Mouse (Mus musculus) lung, postnatal 0 days (tissue): Measurements from ENCODE around the gene Gsto2. TPM values are rescaled to one million over a fixed set of nuclear protein-coding genes. Genes with fewer than 3 reads are reported as not detected.

Experiments used
- ATAC-seq: fragments of 200-750 bp; cut with Nextera tagmentation; 2 replicates; pipeline ENCODE4 v1.8.0; 2017; ENCODE audit warnings: moderate library complexity
- DNase-seq: peaks from one replicate; pipeline ENCODE4 v3.0.0-alpha.2; 2016; ENCODE audit warnings: low spot score
- H3K27ac ChIP-seq: fragments of 300-500 bp; sonication (generic); 2 replicates; pipeline ENCODE4 v1.5.1; 2014; ENCODE audit warnings: antibody characterized with exemption, mild to moderate bottlenecking, low read length, mixed read lengths
- H3K27me3 ChIP-seq: fragments of 300-500 bp; sonication (generic); replicated peaks from 2 replicates; pipeline ENCODE4 v1.6.1; 2014; ENCODE audit warnings: low read length, mixed read lengths; ENCODE audit not compliant: insufficient read depth
- H3K36me3 ChIP-seq: fragments of 300-500 bp; sonication (generic); 2 replicates; pipeline ENCODE4 v1.6.1; 2014; ENCODE audit warnings: low read length, mixed read lengths; ENCODE audit not compliant: insufficient read depth
- H3K4me1 ChIP-seq: fragments of 300-500 bp; sonication (generic); 2 replicates; pipeline ENCODE4 v1.6.1; 2014; ENCODE audit warnings: antibody characterized with exemption, low read depth, low read length, mixed read lengths; ENCODE audit not compliant: insufficient read depth
- H3K4me2 ChIP-seq: fragments of 300-500 bp; sonication (generic); replicated peaks from 2 replicates; pipeline ENCODE4 v1.6.1; 2014; ENCODE audit warnings: low read depth, mild to moderate bottlenecking, low read length, moderate library complexity, mixed read lengths
- H3K4me3 ChIP-seq: fragments of 300-500 bp; sonication (generic); 2 replicates; pipeline ENCODE4 v1.5.1; 2014; ENCODE audit warnings: low read depth, low read length
- H3K9ac ChIP-seq: fragments of 300-500 bp; sonication (generic); replicated peaks from 2 replicates; pipeline ENCODE4 v1.6.1; 2014; ENCODE audit warnings: low read depth, mild to moderate bottlenecking
- H3K9me3 ChIP-seq: fragments of 300-500 bp; sonication (generic); 2 replicates; pipeline ENCODE4 v1.6.1; 2016; ENCODE audit warnings: low read length, mixed read lengths
- CTCF ChIP-seq: IDR thresholded peaks from 2 replicates; pipeline ENCODE4 v1.5.1; 2016; ENCODE audit warnings: antibody characterized with exemption, mild to moderate bottlenecking
- EP300 ChIP-seq: IDR thresholded peaks from 2 replicates; pipeline ENCODE4 v1.6.1; 2016; ENCODE audit warnings: antibody characterized with exemption, mild to moderate bottlenecking, control low read depth
- WGBS: fragments of 180-500 bp; shearing (Covaris S2); extraction: QIAGEN DNeasy Blood & Tissue Kit; methylation state at CpG from one replicate; pipeline ENCODE4 v1.1.7; 2014; 5-methylcytosine and 5-hydroxymethylcytosine counted together
- microRNA-seq: library from miRNA; unstranded; fragments of <30 nt; microRNA quantifications from one replicate; pipeline ENCODE4, GENCODE M21; 2016
- polyA plus RNA-seq: library from polyadenylated mRNA; unstranded; fragments of >200 nt; fragmentation: Nextera tagmentation; extraction: Ambion mirVana; gene quantifications from 2 replicates; pipeline ENCODE4 v1.2.1, GENCODE M21; 2015

Gsto2 gene
- polyA plus RNA-seq, 1 experiment from 2014 or later: 2.1 TPM

DNA sequence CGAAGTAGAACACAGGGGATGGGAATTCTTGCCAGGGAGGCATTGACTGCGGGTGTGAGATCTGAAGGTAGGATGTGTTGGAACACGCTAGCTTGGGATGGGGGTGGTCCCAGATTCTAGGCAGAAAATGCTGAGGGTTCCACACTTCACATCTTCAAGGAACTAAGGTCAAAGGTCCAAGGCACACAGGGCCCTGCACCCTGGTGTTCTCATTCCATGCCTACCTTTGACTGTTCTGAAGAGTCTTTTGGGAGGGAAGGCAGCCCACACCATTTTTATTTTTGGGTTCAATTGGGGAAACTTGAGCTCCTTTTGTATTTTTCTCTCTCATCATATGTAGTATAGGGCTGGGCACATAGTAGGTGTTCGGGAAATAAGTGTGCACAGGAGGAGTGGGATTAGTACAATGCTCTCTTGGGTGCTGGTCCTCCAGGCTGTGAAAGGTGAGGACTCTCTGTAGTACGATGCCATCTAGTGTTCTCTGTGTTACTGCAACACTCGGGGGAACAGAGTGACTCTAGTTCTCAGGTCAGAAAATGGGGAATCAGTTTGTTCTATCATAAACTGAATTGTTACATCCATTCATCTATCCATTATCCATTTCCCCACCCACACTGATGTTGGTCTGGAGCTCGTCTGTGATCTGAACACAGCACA is 66.8 kb downstream of the Gsto2 start:
- Histone ChIP-seq H3K4me1 (no peaks in the 10 kb centered on the region; the same call in 1 of the 2 replicates), H3K27ac (no peak overlapping the region), H3K4me3 (no peak overlapping the region), H3K9me3 (no peaks in the 10 kb centered on the region), H3K36me3 (no peaks in the 10 kb centered on the region), H3K4me2 (no peak overlapping the region), H3K9ac (no peak overlapping the region), H3K27me3 (no peaks in the 10 kb centered on the region)
- peak; percentile 63 for ATAC-seq
- 43% methylated on average over 7 of the region's 7 CpGs for WGBS
- peak; percentile 84 for DNase-seq
- TF ChIP-seq CTCF (peak; percentile 93), EP300 (no peak)

DNA sequence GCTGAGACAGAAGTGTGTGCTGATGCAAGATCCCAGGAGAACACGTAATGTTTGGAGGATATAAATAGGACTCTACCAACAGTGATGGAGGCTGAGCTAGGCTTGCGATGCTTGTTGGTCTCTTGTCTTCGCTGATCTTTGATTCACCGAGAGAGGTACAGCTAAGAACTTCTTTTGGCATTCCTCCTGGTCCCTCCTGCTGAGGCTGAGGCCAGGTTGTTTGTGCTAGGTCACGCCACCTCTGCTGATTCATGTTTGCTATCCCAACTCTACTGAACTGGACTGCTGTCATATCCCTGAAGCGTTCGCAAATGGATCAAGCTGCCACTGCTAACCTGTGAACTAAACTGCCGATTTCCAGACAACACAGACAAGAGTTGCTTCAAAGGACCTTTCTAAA is 68.8 kb downstream of the Gsto2 start:
- Histone ChIP-seq H3K36me3 (no peaks in the 10 kb centered on the region), H3K4me1 (peaks cover 5% of the 10 kb centered on the region), H3K4me3 (no peak overlapping the region), H3K27ac (no peak overlapping the region), H3K4me2 (no peak overlapping the region), H3K27me3 (peaks cover 12% of the 10 kb centered on the region; the same call in 1 of the 2 replicates), H3K9me3 (no peaks in the 10 kb centered on the region), H3K9ac (no peak overlapping the region)
- ATAC-seq (no peak), DNase-seq (no peak)
- WGBS: 78% methylated on average over 8 of the region's 8 CpGs
- TF ChIP-seq EP300 (no peak), CTCF (no peak)

DNA sequence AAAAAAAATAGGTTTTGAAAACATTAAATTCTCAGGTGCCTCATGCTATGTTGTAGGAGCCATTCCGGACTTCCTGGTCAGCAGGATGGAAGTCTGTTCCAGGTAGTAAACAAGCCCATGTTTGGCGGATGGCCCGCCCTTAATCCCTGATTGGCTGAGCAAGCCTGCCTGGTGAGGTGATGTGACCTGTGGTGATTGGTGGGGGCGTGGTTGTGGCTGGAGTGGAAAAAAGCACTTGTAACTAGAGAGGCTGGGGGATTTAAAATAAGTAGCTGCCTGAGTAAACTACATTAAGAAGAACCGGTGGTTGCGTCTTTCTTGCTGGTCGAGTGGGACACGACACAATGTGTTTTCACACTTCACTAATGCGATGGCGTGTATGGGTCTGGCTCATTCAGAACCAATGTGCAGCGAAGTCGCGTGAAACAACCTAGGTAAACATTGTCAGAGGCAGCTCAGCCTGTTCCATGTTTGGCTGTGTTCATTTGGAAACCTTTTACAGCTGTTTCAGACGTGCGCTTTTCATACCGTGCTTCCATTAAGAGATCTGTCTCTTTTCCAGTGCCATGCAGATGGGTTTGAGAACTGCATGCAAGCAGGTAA is 69.4 kb downstream of the Gsto2 start:
- DNase-seq: peak; percentile 31
- peaks cover 12% of the 10 kb centered on the region; the same call in 1 of the 2 replicates for H3K27me3 ChIP-seq
- no peak overlapping the region for H3K27ac ChIP-seq
- no peak for TF ChIP-seq EP300
- TF ChIP-seq CTCF: no peak
- no peaks in the 10 kb centered on the region for H3K9me3 ChIP-seq
- H3K4me1 ChIP-seq: peaks cover 5% of the 10 kb centered on the region
- no peak overlapping the region for H3K4me3 ChIP-seq
- 0 out of 2 replicates have a peak overlapping the region, but pooled peaks have one; percentile 3 for H3K4me2 ChIP-seq
- ATAC-seq: peak; percentile 58
- H3K36me3 ChIP-seq: no peaks in the 10 kb centered on the region
- no peak overlapping the region for H3K9ac ChIP-seq
- 47% methylated on average over 16 of the region's 16 CpGs for WGBS

DNA sequence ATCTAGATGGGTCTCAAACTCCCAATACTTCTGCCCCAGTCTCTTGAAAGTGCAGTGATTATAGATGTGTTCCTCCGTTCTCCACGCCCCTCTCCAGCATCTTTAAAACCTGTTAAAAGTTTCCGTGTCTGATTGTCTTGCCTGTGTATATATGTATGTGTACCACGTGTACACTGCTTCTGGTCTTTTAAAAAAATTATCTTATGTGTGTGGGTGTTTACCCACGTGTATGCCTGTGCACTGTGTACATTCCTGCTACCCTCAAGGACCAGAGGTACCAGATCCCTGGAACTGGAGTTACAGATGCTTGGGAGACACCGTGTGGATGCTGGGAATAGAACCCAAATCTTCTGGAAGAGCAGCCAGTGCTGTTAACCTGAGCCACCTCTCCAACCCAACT is 70.2 kb downstream of the Gsto2 start:
- Histone ChIP-seq H3K27ac (no peak overlapping the region), H3K27me3 (peaks cover 15% of the 10 kb centered on the region; the same call in 1 of the 2 replicates), H3K9ac (no peak overlapping the region), H3K4me3 (no peak overlapping the region), H3K4me1 (peaks cover 5% of the 10 kb centered on the region), H3K9me3 (no peaks in the 10 kb centered on the region), H3K36me3 (no peaks in the 10 kb centered on the region), H3K4me2 (no peak overlapping the region)
- TF ChIP-seq EP300: no peak
- no peak for TF ChIP-seq CTCF
- DNase-seq (no peak), ATAC-seq (no peak)
- WGBS: 56% methylated on average over 6 of the region's 6 CpGs

Small RNA genes within 50 kb of the gene (microRNA-seq; reads per million reads assigned to microRNA genes)
- gene Gm22240: not detected

Other genes with a start within 250 kb of the Gsto2 start
- gene Col17a1, start 173.4 kb upstream of the Gsto2 start, polyA plus RNA-seq: 2.5 and 3.5 TPM in 2 replicates
- gene Sfr1, start 133.9 kb upstream of the Gsto2 start, polyA plus RNA-seq: 166 and 171 TPM in 2 replicates
- gene Gsto1, start 10.6 kb upstream of the Gsto2 start, polyA plus RNA-seq: 147 and 172 TPM in 2 replicates
- 4.9 and 6.3 TPM in 2 replicates for gene Cfap43, start 53.8 kb downstream of the Gsto2 start, polyA plus RNA-seq
- gene Itprip, start 53.8 kb downstream of the Gsto2 start, polyA plus RNA-seq: 15.6 and 15.9 TPM in 2 replicates
- 2.0 and 2.6 TPM in 2 replicates for gene Cfap58, start 72.1 kb downstream of the Gsto2 start, polyA plus RNA-seq